Mouse (Mus musculus) adrenal gland, adult 8-10 months (tissue): ENCODE results near the gene Dpf2. TPM values are rescaled to one million over a fixed set of nuclear protein-coding genes. Genes with fewer than 3 reads are reported as not detected.
A peak's percentile ranks its signal among the peaks of the same experiment; 100 is the strongest.

Experiments
- DNase-seq: peaks from one replicate; pipeline ENCODE4 v3.0.0; 2022
- total RNA-seq, 4 experiments: library from RNA; stranded (reverse); gene quantifications; 2 replicates each; pipeline ENCODE4 v1.2.4; 2022

Dpf2 gene
- 100 to 1,000 TPM in 3 of 4 experiments, 10 to 100 TPM in 1; 93.7 to 147 (median 129) TPM for total RNA-seq

DNA sequence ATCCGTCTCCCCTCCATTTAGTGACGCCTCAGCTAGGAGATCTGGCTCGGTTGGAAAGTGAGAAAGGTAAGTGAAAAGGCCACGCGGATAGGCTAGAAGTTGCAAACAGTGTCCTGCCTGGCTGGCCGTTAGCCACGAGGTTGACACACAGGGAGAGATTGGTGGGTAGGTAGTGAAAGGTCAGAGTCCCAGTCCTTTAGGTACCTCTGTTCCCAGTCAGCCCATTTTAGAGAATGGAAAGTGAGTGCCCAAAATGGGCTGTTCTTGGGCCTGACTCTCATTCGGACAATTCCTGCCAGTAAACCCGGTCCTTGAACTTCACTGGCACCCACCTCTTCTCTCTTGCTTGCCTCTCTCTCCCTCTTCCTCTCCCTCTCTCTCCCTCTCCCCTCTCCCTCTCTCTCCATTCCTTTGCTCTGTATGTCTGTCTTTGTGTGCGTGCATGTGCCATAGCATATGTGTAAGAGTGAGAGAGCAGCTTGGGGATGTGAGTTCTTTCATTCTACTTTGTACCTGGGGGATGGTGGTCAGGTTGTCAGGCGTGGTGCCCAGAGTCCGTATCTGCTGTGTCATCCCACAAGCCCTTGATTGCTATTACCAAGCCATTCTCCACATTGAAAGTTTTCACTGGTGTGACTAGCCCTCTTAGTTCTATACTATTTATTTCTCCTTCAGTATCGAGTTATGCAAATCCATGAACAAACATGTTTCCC, at the start of gene Dpf2:
Gene Dpf2, minus strand, starts transcription at position 4 of the 713 bp plus-strand sequence.
- no peak for DNase-seq

GRCm38 (mm10) chr19:5957371-5957770, 44.6 kb upstream of the Dpf2 start:
- no peak for DNase-seq

GRCm38 (mm10) chr19:5956685-5957084, 43.9 kb upstream of the Dpf2 start:
- DNase-seq, result peak; percentile 79

- DNase-seq, result no peak
These were observed 43.2 kb upstream of the Dpf2 start for GRCm38 (mm10) chr19:5955704-5956670.

DNA sequence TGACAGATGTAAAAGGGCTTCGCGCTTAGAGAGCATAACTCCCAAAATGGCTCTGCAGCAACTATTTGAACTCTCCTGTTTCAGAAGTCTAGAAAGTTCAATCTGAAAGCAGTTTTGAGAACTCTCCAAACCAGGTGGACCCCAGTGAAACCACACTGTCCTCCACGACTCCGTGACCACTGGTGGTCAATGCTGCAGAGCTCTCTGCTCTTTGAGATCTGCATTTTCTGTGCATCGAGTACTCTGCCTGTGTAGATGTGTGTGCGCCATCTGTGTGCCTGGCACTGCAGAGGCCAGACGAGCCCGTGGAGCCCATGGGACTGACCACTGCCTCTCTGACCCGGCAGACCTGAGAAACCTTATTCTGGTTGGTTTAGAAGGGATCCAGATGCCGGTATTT, 42.1 kb upstream of the Dpf2 start:
- no peak for DNase-seq

DNA sequence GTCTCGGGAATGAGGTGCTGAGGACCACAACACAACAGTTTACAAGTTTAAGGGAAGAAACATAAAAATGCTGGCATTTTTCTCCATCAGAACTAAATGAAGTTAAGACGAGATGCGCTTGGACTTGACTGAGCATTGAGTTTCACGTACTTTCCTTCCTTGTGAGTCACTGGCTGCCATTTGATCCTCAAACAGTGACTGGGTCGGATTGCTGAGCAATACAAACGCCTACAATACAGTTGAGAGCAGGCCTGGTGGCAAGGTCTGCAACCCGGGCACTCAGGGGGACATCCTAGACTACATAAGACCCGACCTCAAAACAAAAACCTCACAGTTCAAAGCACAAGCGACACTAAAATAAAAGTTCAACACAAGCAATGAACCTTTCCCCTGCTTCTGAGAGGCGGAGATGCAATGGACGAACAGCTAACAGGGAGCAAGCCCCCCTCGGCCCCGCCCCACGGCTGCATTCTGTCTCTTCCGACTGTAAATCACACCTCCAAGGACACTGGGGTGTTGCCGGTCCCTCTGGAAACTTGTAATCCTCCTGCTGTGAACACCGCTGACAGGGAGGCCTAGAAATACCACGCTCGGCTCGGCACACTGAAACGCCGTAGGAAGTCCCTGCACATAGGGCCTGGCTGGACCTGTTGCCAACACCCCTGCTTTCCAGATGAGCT, 41.4 kb upstream of the Dpf2 start:
- no peak for DNase-seq

- no peak for DNase-seq
These were observed 40.5 kb upstream of the Dpf2 start for GRCm38 (mm10) chr19:5953201-5953770.

GRCm38 (mm10) chr19:5952071-5952691, 39.4 kb upstream of the Dpf2 start:
- DNase-seq, result peak; percentile 75

- no peak for DNase-seq
These were observed 38.8 kb upstream of the Dpf2 start for GRCm38 (mm10) chr19:5951631-5952030.

- DNase-seq, result no peak
These were observed 37.4 kb upstream of the Dpf2 start for GRCm38 (mm10) chr19:5950218-5950617.

GRCm38 (mm10) chr19:5945891-5946290, 33.1 kb upstream of the Dpf2 start:
- no peak for DNase-seq

GRCm38 (mm10) chr19:5945027-5945426, 32.2 kb upstream of the Dpf2 start:
- no peak for DNase-seq

- DNase-seq, result no peak
These were observed 31.3 kb upstream of the Dpf2 start for GRCm38 (mm10) chr19:5944145-5944544.

GRCm38 (mm10) chr19:5943404-5943803, 30.6 kb upstream of the Dpf2 start:
- DNase-seq, result no peak

- no peak for DNase-seq
These were observed 29.8 kb upstream of the Dpf2 start for GRCm38 (mm10) chr19:5942581-5942980.

DNA sequence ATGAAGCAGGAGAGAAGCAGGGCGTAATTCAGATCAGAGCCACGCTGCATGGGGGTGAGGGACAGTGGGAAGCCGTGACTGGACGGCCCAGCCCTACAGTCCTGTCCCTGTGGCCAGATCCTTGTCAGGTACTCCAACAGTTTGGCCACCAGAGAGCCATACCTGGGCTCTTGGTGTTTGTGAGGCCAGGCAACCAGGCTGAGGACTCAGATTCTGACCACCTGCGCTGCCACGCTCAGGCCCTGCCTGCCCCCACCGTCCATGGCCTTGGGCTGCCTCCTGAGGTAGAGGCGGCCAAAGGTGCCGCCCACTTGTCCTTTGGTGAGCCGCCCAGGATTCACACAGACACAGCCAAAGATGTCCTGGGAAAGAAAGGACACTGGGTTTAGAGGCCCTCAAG, 27.8 kb upstream of the Dpf2 start:
- DNase-seq, result peak; percentile 58

DNA sequence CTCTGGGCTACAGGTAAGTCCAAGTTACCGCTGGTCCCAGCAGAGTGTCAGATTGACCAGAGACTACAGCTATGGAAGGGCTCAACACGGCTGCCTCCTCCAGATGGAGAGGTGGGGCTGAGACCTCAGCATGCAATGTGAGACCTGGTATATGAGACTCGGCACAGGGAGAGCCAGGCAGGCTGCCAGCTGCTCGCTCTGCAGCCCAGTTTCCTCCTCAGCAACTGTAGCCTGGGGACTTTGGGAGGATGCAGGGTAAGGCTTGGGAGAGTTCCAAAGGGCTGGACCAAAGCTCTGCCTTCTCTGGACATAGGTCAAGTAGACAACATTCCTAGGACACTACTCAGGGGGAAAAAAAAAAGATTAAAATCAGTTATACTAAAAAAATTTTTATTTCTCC, 27.4 kb upstream of the Dpf2 start:
- peak; percentile 79 for DNase-seq

DNA sequence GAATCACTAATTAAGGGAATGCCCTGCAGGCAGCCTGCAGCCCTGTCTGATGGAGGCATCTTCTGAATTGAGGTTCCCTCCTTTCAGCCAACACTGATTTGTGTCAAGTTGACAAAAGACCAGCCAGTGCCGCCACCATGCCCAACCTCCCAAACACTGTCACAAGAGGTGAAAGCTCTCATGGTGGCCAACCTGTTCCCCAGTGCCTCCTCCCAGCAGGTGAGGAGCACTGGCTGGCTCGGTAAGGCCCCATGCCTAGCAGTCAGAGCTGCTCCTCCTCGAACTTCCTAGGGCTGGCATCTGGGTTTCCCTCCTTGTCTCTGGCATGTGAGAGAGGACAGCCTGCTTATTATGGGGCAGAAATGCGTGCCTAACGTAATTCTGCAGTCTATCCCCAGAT, 26.9 kb upstream of the Dpf2 start:
- no peak for DNase-seq

- no peak for DNase-seq
These were observed 25.7 kb upstream of the Dpf2 start for GRCm38 (mm10) chr19:5938516-5938915.

- no peak for DNase-seq
These were observed 25.1 kb upstream of the Dpf2 start for GRCm38 (mm10) chr19:5937836-5938406.

GRCm38 (mm10) chr19:5937095-5937835, 24.5 kb upstream of the Dpf2 start:
- DNase-seq, result no peak
